Mouse (Mus musculus) naive thymus-derived CD4-positive, alpha-beta T cell, adult 5 months (primary cell): ENCODE data around the gene Sdhc. TPM values are rescaled to one million over a fixed set of nuclear protein-coding genes. Genes with fewer than 3 reads are reported as not detected.

Experiments
- polyA plus RNA-seq: library from polyadenylated mRNA; unstranded; fragments of 100-300 nt; shearing (Covaris generic); gene quantifications from one replicate; pipeline ENCODE4 v1.2.1, GENCODE M21; 2017

The Sdhc gene
- 119 TPM for polyA plus RNA-seq

DNA sequence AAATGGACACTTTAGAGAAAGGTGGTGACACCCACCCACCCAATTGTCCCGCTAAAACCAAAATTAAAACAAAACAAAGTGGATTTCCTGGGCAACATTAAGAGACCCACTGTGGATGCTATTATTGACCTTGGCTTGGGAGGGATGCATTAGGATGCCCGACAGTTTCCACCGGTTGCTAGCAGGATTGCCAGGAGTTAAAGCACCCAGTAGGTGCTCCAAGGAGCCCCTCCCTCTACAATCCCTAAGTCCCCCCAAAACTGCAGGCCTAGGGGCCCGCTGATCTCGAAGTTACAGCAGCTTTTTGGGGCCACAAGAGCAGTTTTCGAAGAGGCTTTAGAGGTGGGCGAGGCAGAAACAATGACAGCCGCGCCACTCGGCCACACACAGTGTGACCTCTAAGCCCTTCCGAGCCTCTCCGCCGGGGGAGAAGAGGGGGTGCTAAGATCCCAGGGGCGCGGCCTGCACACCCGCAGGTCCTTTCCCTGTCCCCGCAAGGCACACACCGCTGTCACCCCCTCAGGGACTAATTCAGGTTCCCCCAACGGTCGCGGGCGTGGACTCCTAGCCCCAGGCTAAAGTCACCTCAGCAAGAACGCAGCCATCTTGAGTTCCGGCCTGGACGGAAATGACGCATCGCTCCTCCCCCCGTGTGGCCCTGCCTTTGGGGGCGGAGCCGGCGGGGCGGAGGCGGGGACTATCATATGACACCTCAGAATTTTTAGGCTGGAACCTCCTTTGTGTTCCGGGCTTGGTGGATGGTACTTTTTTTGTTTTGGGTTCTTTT is at the start of gene Sdhc, which contains the start of gene Mpz:
Sdhc (minus strand) TSS at position 630 of the 787 bp plus-strand sequence.
Mpz (plus strand) TSS at position 738 of the 787 bp plus-strand sequence.

GRCm38 (mm10) chr1:171195887-171196397 is 45.5 kb upstream of the Sdhc start, which contains the start of gene Pcp4l1:
Gene Pcp4l1 (minus strand): TSS chr1:171196268.

DNA sequence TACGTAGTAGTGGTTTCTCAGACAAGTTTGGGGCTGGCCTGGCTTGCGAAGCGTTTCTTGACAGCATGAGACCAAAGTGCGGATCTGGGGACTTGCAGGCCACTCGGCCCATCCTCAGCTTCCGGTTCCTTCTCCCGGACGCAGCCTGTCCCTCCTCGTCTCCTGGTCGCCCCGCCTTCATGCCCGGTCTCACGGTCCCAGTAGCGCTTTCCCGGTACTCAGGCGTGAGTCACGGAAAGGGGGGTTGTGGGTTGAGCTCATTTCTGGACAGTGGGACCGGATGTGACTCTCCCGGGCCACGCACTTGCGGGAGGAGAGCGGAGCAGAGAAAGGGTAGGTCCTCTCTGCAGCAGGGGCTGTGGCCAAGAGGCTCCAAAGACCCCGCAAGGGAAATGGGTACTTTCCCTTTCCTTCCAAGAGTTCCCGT is 36.5 kb downstream of the Sdhc start, which contains the start of gene Cfap126:
Cfap126 (plus strand) TSS at position 46 of the 427 bp plus-strand sequence.

Other genes with a start within 250 kb of the Sdhc start
- gene Fcrlb, start 237.7 kb downstream of the Sdhc start, polyA plus RNA-seq: not detected
- gene Fcrla, start 223.0 kb downstream of the Sdhc start, polyA plus RNA-seq: not detected
- not detected for gene Fcgr2b, start 174.1 kb downstream of the Sdhc start, polyA plus RNA-seq
- not detected for gene Fcgr4, start 131.7 kb downstream of the Sdhc start, polyA plus RNA-seq
- gene Fcgr3, start 85.7 kb downstream of the Sdhc start, polyA plus RNA-seq: 1.3 TPM
- not detected for gene Cfap126, start 36.7 kb downstream of the Sdhc start, polyA plus RNA-seq
- gene Mpz, start 108 bp upstream of the Sdhc start, polyA plus RNA-seq: not detected
- not detected for gene Pcp4l1, start 45.7 kb upstream of the Sdhc start, polyA plus RNA-seq
- 0.37 TPM for gene Nr1i3, start 63.4 kb upstream of the Sdhc start, polyA plus RNA-seq
- gene Tomm40l, start 71.9 kb upstream of the Sdhc start, polyA plus RNA-seq: 17.5 TPM
- gene Apoa2, start 74.5 kb upstream of the Sdhc start, polyA plus RNA-seq: not detected
- not detected for gene Fcer1g, start 83.8 kb upstream of the Sdhc start, polyA plus RNA-seq
- gene Adamts4, start 99.8 kb upstream of the Sdhc start, polyA plus RNA-seq: 0.12 TPM
- 124 TPM for gene Ndufs2, start 100.8 kb upstream of the Sdhc start, polyA plus RNA-seq
- gene B4galt3, start 119.7 kb upstream of the Sdhc start, polyA plus RNA-seq: 51.8 TPM
- 62.3 TPM for gene Ppox, start 130.6 kb upstream of the Sdhc start, polyA plus RNA-seq
- gene Usp21, start 137.4 kb upstream of the Sdhc start, polyA plus RNA-seq: 57.4 TPM
- 50.7 TPM for gene Ufc1, start 144.4 kb upstream of the Sdhc start, polyA plus RNA-seq
- gene Dedd, start 178.5 kb upstream of the Sdhc start, polyA plus RNA-seq: 32.6 TPM
- 39.4 TPM for gene Nit1, start 195.0 kb upstream of the Sdhc start, polyA plus RNA-seq
- gene Pfdn2, start 195.1 kb upstream of the Sdhc start, polyA plus RNA-seq: 112 TPM
- gene Klhdc9, start 210.2 kb upstream of the Sdhc start, polyA plus RNA-seq: not detected
- 0.10 TPM for gene Nectin4, start 219.5 kb upstream of the Sdhc start, polyA plus RNA-seq
- gene Arhgap30, start 238.4 kb upstream of the Sdhc start, polyA plus RNA-seq: 159 TPM